Mouse (Mus musculus) CH12.LX (cell line): Measurements from ENCODE around the gene Fam178b. TPM values are rescaled to one million over a fixed set of nuclear protein-coding genes. Genes with fewer than 3 reads are reported as not detected.

Experiments
- DNase-seq: peaks from one replicate; pipeline ENCODE4 v3.0.0-alpha.2; 2013; ENCODE audit errors: extremely low read depth
- H3K27ac ChIP-seq: 2 replicates; pipeline ENCODE4 v1.5.1; 2012; ENCODE audit warnings: low read depth, mild to moderate bottlenecking, control low read depth, moderate library complexity; ENCODE audit not compliant: insufficient read depth
- H3K27me3 ChIP-seq: replicated peaks from 2 replicates; pipeline ENCODE3; 2012; ENCODE audit warnings: inconsistent platforms
- H3K36me3 ChIP-seq, 2 experiments: replicated peaks in 1 of 2; 2 replicates each; pipeline versions ENCODE3 to v1.6.1; 2012; ENCODE audit warnings: inconsistent platforms in 1 of 2, low read length in 1 of 2, mild to moderate bottlenecking in 1 of 2, mixed read lengths in 1 of 2, moderate library complexity in 1 of 2; ENCODE audit not compliant: control insufficient read depth in 1 of 2, insufficient read depth in 1 of 2
- H3K4me1 ChIP-seq, 2 experiments: 2 replicates each; pipeline ENCODE4 v1.6.1; 2012; ENCODE audit warnings: inconsistent platforms in 1 of 2, moderate library complexity in 1 of 2; ENCODE audit not compliant: insufficient read depth in 2 of 2, control insufficient read depth in 1 of 2
- H3K4me2 ChIP-seq: 2 replicates; pipeline ENCODE4 v1.6.1; 2012; ENCODE audit warnings: low read depth, mild to moderate bottlenecking, control low read depth; ENCODE audit not compliant: poor library complexity, insufficient read depth, severe bottlenecking
- H3K4me3 ChIP-seq, 3 experiments: fragments of 150-350 bp in 1 of 3; sonication (generic) in 1 of 3; replicated peaks in 1 of 3; 2 replicates each; pipeline versions ENCODE3 to v1.5.1; 2011 to 2012; ENCODE audit warnings: low read depth in 2 of 3, low read length in 2 of 3, mild to moderate bottlenecking in 2 of 3, moderate library complexity in 2 of 3, control low read depth in 1 of 3, improper control_type of control experiment in 1 of 3, inconsistent platforms in 1 of 3, mixed read lengths in 1 of 3; ENCODE audit not compliant: poor library complexity in 1 of 3
- H3K79me2 ChIP-seq: replicated peaks from 2 replicates; pipeline ENCODE4 v1.6.1; 2012; ENCODE audit warnings: mild to moderate bottlenecking, moderate library complexity; ENCODE audit not compliant: control insufficient read depth, poor library complexity, insufficient read depth, severe bottlenecking; ENCODE audit errors: extremely low read depth
- H3K9ac ChIP-seq: 2 replicates; pipeline ENCODE4 v1.6.1; 2012; ENCODE audit warnings: low read depth, mild to moderate bottlenecking, control low read depth, moderate library complexity; ENCODE audit not compliant: insufficient read depth
- H3K9me3 ChIP-seq: replicated peaks from 2 replicates; pipeline ENCODE3; 2012; ENCODE audit warnings: low read length, inconsistent platforms, mixed read lengths
- CTCF ChIP-seq, 2 experiments: IDR thresholded peaks in 1 of 2; conservative IDR thresholded peaks in 1 of 2; 2 replicates each; pipeline ENCODE4 v1.5.1; 2011 to 2012; ENCODE audit warnings: low read depth in 2 of 2, low read length in 2 of 2, improper control_type of control experiment in 1 of 2, inconsistent platforms in 1 of 2, mild to moderate bottlenecking in 1 of 2, moderate library complexity in 1 of 2
- EP300 ChIP-seq: IDR thresholded peaks from 2 replicates; pipeline ENCODE4 v1.6.1; 2011; ENCODE audit warnings: low read length, improper control_type of control experiment
- MAFK ChIP-seq: IDR thresholded peaks from 2 replicates; pipeline ENCODE4 v1.6.1; 2011; ENCODE audit warnings: low read length, improper control_type of control experiment; ENCODE audit not compliant: insufficient replicate concordance
- MXI1 ChIP-seq: IDR thresholded peaks from 2 replicates; pipeline ENCODE4 v1.6.1; 2011; ENCODE audit warnings: mild to moderate bottlenecking, low read depth, low read length, improper control_type of control experiment
- NELFE ChIP-seq: IDR thresholded peaks from 2 replicates; pipeline ENCODE4 v1.6.1; 2011; ENCODE audit warnings: low read depth, low read length, improper control_type of control experiment
- NRF1 ChIP-seq: IDR thresholded peaks from 2 replicates; pipeline ENCODE4 v1.6.1; 2014; ENCODE audit warnings: low read depth, mild to moderate bottlenecking, inconsistent platforms, low read length, improper control_type of control experiment, moderate library complexity
- PAX5 ChIP-seq: IDR thresholded peaks from 2 replicates; pipeline ENCODE4 v1.6.1; 2012; ENCODE audit warnings: low read length, inconsistent platforms, mixed read lengths
- POLR2AphosphoS2 ChIP-seq: IDR thresholded peaks from 2 replicates; pipeline ENCODE4 v1.6.1; 2011; ENCODE audit warnings: low read depth, low read length, improper control_type of control experiment
- RAD21 ChIP-seq: IDR thresholded peaks from 2 replicates; pipeline ENCODE4 v1.6.1; 2011; ENCODE audit warnings: low read depth, mild to moderate bottlenecking, low read length, improper control_type of control experiment, moderate library complexity
- RCOR1 ChIP-seq: conservative IDR thresholded peaks from 2 replicates; pipeline ENCODE4 v1.6.1; 2012; ENCODE audit warnings: low read depth, mild to moderate bottlenecking, inconsistent platforms, low read length, improper control_type of control experiment
- TBP ChIP-seq: conservative IDR thresholded peaks from 2 replicates; pipeline ENCODE4 v1.6.1; 2011; ENCODE audit warnings: low read depth, low read length, improper control_type of control experiment
- UBTF ChIP-seq: IDR thresholded peaks from 2 replicates; pipeline ENCODE4 v1.6.1; 2012; ENCODE audit warnings: low read depth, mild to moderate bottlenecking, inconsistent platforms, low read length, improper control_type of control experiment, moderate library complexity
- ZC3H11A ChIP-seq: IDR thresholded peaks from 2 replicates; pipeline ENCODE4 v1.6.1; 2012; ENCODE audit warnings: low read depth, mild to moderate bottlenecking, inconsistent platforms, low read length, improper control_type of control experiment
- ZKSCAN1 ChIP-seq: IDR thresholded peaks from 2 replicates; pipeline ENCODE4 v1.6.1; 2012; ENCODE audit warnings: low read depth, inconsistent platforms, low read length, improper control_type of control experiment, borderline replicate concordance
- ZMIZ1 ChIP-seq: IDR thresholded peaks from 2 replicates; pipeline ENCODE4 v1.6.1; 2012; ENCODE audit warnings: low read depth, mild to moderate bottlenecking, inconsistent platforms, low read length, improper control_type of control experiment
- ZNF384 ChIP-seq: IDR thresholded peaks from 2 replicates; pipeline ENCODE4 v1.6.1; 2012; ENCODE audit warnings: low read depth, low read length, improper control_type of control experiment, inconsistent platforms
- dilution Hi-C: fragments of 300-500 bp; cut with MboI; formaldehyde crosslinking; loops from 2 replicates; pipeline ENCODE4 v1.14.3; 2020; ENCODE audit warnings: low sequenced_read_pairs; ENCODE audit not compliant: extremely low pct_unique_long_range_greater_than_20kb, extremely low pct_ligation_motif_present
- in situ Hi-C: fragments of 300-500 bp; cut with MboI; formaldehyde crosslinking; loops from 3 replicates; pipeline ENCODE4 v1.14.3; 2019; ENCODE audit warnings: low sequenced_read_pairs, low pct_ligation_motif_present, low pct_unique_long_range_greater_than_20kb, mixed read lengths
- polyA plus RNA-seq: library from polyadenylated mRNA; unstranded; fragments of >175 nt; gene quantifications from 2 replicates; pipeline ENCODE4 v1.2.1, GENCODE M21; 2012; ENCODE audit warnings: low read depth; ENCODE audit not compliant: insufficient read length
- total RNA-seq, 2 experiments: library from RNA; depleted of rRNA; stranded (reverse); fragments of 300-350 nt in 1 of 2; fragments of >200 nt in 1 of 2; gene quantifications; 2 replicates each; pipeline ENCODE4 v1.2.3; 2012 to 2014

Fam178b gene
- total and polyA plus RNA-seq, 3 experiments, result 0.50 TPM; not detected in 2

DNA sequence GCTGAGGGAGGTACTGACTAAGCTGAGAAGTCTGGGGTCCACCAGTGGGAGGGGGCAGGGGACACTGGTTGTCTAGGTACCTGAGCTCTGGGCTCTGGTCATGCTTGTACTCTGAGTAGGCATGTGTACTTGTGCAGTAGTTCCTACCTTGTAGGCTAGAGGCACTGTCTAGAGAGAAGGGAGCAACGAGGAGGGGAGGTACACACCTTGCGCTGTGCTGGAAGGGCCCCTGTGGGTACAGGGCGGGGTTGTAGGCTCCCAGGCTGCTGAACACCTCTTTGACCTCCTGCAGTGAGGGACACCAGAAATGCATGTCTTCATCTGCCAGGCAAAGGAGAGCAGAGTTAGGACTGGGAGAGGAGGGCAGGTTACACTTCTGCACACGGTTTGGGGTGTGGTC, 74.8 kb downstream of the Fam178b start:
- H3K4me1 ChIP-seq, result peaks cover 0 to 12% of the 10 kb centered on the region in 2 experiments; a peak in 2 of 4 replicates
- H3K36me3 ChIP-seq, result no peaks in the 10 kb centered on the region
- in situ Hi-C loops (no loop called here), dilution Hi-C loops (no loop called here)
- H3K4me2 ChIP-seq, result no peak overlapping the region
- no peaks in the 10 kb centered on the region for H3K27me3 ChIP-seq
- H3K4me3 ChIP-seq, result no peak overlapping the region
- H3K9me3 ChIP-seq, result no peaks in the 10 kb centered on the region
- no peaks in the 10 kb centered on the region for H3K79me2 ChIP-seq
- no peak overlapping the region for H3K27ac ChIP-seq
- DNase-seq, result no peak
- TF ChIP-seq NELFE (no peak), PAX5 (no peak)
- H3K9ac ChIP-seq, result no peak overlapping the region

DNA sequence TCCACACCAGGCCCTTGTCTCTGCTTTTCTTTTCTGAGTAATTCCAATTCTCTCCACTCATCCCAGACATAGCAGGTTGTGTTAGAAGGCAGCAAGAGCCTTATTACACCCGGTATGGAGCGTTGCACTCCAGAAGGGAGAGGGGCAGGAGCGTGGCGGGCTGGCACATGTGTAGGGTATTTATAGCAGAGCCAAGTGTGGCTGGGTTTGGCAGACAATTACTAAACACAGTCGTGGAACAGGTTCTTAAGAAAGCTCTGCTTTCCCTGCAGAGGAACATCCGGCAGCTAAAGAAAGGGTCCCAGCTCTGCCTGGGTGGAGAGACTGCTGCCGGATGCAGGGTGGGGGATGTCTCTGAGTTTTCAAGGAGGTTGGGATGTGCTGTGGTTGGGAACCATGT, 76.0 kb downstream of the Fam178b start:
- Histone ChIP-seq H3K4me2 (no peak overlapping the region), H3K9ac (no peak overlapping the region), H3K4me3 (no peak overlapping the region), H3K79me2 (no peaks in the 10 kb centered on the region), H3K4me1 (peaks cover 0 to 12% of the 10 kb centered on the region in 2 experiments; a peak in 2 of 4 replicates), H3K36me3 (no peaks in the 10 kb centered on the region), H3K9me3 (no peaks in the 10 kb centered on the region), H3K27me3 (no peaks in the 10 kb centered on the region), H3K27ac (no peak overlapping the region)
- in situ Hi-C loops (no loop called here), dilution Hi-C loops (no loop called here)
- DNase-seq, result no peak
- no peak for TF ChIP-seq RAD21
- no peak for TF ChIP-seq NRF1
- TF ChIP-seq RCOR1, result no peak
- TF ChIP-seq MAFK, result no peak
- TF ChIP-seq POLR2AphosphoS2, result no peak
- TF ChIP-seq UBTF, result no peak
- no peak for TF ChIP-seq ZKSCAN1
- no peak for TF ChIP-seq ZNF384
- no peak for TF ChIP-seq ZC3H11A
- no peak for TF ChIP-seq CTCF (conservative IDR thresholded peaks at IDR 0.05 in 1 of 2, IDR thresholded peaks at IDR 0.05 in 1 of 2; ENCODE audit: low read depth in 2 of 2, low read length in 2 of 2)
- TF ChIP-seq NELFE, result no peak
- TF ChIP-seq ZMIZ1, result no peak
- TF ChIP-seq TBP, result no peak
- no peak for TF ChIP-seq MXI1
- no peak for TF ChIP-seq EP300
